Mouse (Mus musculus): Measurements from ENCODE around the gene Atp6v1a.

DNA sequence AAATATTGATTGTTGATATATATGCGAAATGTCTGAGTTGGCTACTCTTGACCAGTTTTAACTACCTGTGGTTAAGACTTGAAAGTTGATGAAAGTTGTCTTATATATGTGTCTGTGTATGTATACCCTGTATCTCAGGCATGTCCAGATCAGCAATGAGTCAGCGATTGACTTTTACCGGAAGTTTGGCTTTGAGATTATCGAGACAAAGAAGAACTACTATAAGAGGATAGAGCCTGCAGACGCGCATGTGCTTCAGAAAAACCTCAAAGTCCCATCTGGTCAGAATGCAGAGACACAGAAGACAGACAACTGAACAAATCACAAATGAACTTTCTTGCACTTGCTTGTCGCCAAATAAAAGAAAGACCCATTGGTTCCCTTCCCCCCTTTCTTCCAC lies 19.8 kb upstream of the Atp6v1a start:
- no peak for TF ChIP-seq POLR2A (IDR thresholded peaks at IDR 0.05; ENCODE audit: borderline replicate concordance, low read depth, low read length)
- no peak for TF ChIP-seq CTCF (IDR thresholded peaks at IDR 0.05; ENCODE audit: low read depth, low read length)
